Mouse (Mus musculus) right cerebral cortex, postnatal 10 days (tissue): ENCODE data around the gene Adgrg5.

ENCODE experiments used
- DNase-seq, 2 experiments: peaks; one replicate each; pipeline ENCODE4 v3.0.0; 2021; ENCODE audit warnings: low spot score in 2 of 2

The Adgrg5 gene

GRCm38 (mm10) chr8:94923405-94923804 lies at the start of gene Adgrg5:
Gene Adgrg5 (plus strand): TSS chr8:94923694.
- no peak for DNase-seq

GRCm38 (mm10) chr8:94874358-94874757 lies 49.1 kb upstream of the Adgrg5 start:
- peak; percentile 71 to 77 for DNase-seq

DNA sequence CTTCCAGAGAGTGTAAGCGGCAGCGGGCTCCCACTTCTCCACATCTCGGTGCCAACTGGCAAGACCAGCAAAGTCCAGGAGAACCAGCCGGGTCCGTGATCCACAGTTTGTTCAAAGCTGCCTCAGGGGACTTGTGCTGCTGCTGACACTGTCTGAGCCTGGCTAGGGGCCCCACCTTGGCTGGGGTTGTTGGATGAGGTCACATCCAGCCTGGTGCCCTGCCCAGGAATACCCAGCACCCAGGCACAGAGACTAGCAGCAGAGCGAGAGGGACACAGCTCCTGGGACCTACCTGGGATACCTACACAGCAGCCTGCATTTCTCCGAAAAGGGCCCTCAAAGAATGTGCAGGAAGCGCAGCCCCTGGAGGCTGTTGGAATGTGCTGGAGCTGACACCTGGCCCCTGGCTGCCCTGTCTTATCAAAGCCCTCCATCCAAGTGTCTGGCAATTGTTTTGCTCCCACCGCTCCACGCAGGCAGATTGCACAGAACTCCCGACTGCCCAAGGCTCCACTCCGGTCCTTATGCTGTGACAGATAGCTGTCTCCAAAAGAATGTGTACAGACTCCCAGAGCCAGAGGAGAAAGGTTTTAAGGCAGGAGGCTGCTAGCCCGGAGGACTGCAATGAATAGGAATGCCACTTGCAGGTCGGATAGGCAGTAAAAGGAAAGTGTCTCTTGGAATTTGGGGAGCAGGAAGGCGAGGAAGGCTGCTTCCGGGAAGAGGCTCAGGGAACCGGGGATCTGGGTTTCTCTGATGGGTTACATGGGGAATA lies 48.2 kb upstream of the Adgrg5 start:
- DNase-seq = peak in 1 of 2 experiments; percentile 39

- peak in 1 of 2 experiments; percentile 28 for DNase-seq
These were observed 47.7 kb upstream of the Adgrg5 start for GRCm38 (mm10) chr8:94875871-94876150.

- peak; percentile 76 to 83 for DNase-seq
These were observed 47.2 kb upstream of the Adgrg5 start, which contains the start of gene Dok4 for GRCm38 (mm10) chr8:94876197-94876730. Gene Dok4 (minus strand): TSS chr8:94876330.

DNA sequence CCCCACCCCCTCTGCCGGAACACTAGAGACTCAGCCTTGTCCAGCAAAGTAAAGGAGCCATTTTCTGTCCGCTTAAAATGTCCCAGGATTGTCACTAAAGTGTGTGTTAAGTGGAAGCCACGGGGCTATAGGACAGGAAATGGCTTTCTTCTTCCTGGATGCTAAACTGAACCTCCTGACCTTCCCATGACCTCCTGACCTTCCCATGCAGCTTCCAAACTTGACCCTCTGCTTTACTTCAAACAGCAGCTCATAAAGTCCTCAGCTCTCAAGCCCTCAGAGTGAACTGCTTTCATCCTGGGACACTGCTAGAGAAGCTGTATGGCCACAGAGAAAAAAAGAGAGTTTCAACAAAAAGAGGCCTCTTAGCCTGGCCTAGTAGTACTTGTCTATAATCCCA lies 46.7 kb upstream of the Adgrg5 start:
- no peak for DNase-seq

GRCm38 (mm10) chr8:94880742-94881141 lies 42.8 kb upstream of the Adgrg5 start:
- DNase-seq = no peak

DNA sequence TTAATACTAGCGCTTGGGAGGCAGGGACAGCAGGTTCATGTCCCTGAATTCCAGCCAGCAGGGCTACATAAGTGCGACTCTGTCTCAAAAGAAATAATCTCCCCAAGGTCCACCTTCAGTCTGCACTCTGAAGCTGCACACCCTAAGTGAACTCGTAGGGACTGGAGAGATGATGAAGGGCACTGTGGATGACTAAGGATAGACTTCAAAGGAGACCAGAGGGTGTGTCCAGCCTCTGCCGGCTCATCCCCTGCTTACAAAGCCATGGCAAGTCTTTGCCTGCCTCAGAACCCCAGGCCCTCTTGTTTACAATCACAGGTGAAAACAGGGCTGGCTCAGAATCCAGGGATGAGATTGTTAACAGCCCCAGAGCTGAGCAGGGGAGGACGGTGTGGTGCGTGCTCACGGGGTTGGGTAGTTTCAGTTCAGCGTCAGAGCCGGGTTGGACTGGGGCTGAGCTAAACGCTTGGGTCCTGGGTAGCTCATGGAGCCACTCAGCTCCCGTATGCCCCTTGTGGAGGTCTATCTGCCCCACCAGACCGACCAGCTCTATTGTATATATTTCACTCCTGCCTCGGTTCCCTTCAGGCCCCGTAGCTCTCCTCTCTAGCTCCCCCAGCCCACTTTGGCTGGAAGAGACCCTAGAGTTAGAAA lies 35.0 kb upstream of the Adgrg5 start:
- DNase-seq = no peak

DNA sequence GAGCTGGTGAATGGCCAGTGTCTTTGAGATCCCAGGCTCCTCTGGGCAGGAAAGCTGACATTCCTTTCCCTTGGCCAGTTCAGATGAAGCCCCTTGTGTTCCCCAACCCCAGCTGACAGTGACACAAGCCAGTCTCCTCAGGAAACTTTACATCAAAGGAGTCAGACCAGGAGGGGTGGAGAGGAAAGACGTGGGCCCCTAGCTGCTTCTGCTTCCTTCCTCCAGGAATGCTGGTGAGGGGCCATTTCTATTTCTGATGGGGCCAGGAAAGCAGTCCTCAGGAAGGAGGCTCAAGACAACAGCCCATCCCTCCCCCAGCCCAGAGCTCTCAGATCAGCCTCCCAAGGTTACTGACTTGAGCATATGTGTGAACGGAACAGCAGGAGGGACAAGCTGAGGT lies 30.6 kb upstream of the Adgrg5 start:
- no peak for DNase-seq

- DNase-seq = no peak
These were observed 24.2 kb upstream of the Adgrg5 start for GRCm38 (mm10) chr8:94899262-94899661.

DNA sequence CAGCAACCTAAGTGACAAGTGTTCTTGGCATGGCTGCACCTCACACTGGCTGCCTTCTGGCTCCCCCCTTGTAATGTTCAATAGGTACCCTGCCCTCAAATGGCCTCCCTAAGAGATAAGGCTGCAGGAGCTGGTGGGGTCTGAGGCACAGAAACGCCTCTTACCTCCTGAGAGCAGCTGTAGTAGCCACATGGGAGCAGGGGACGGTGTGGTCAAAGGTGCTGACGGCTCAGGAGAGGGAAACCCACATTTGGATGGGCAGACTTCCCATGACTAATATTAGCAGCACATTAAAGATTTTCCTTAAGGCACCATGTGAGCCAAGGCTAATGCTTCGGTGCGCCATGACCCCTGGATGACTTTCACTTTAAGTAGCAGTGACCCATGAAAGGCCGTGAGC lies 22.9 kb upstream of the Adgrg5 start:
- no peak for DNase-seq

- no peak for DNase-seq
These were observed 22.5 kb upstream of the Adgrg5 start for GRCm38 (mm10) chr8:94901031-94901430.

DNA sequence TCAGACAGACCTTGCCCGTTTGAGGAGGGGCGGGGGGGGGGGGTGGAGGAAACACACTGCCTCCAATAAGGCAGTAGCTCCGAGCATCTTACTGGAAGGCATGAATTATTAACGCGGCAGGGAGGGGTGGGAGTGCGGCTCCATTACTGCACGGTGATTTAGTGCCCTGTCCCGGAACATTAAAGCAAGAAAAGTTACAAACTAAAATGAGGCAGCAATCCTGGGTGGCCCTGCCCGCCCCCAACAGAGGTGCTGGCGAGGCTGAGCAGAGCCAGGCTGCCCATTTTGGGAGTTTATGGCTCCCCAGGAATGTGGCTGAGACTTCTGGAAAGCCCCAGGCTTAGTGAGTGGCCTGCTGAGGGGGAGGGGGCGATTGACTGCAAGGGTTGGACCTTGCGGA lies 19.8 kb upstream of the Adgrg5 start:
- DNase-seq = no peak

GRCm38 (mm10) chr8:94904450-94905175 lies 18.9 kb upstream of the Adgrg5 start:
- DNase-seq = peak; percentile 83 to 86

DNA sequence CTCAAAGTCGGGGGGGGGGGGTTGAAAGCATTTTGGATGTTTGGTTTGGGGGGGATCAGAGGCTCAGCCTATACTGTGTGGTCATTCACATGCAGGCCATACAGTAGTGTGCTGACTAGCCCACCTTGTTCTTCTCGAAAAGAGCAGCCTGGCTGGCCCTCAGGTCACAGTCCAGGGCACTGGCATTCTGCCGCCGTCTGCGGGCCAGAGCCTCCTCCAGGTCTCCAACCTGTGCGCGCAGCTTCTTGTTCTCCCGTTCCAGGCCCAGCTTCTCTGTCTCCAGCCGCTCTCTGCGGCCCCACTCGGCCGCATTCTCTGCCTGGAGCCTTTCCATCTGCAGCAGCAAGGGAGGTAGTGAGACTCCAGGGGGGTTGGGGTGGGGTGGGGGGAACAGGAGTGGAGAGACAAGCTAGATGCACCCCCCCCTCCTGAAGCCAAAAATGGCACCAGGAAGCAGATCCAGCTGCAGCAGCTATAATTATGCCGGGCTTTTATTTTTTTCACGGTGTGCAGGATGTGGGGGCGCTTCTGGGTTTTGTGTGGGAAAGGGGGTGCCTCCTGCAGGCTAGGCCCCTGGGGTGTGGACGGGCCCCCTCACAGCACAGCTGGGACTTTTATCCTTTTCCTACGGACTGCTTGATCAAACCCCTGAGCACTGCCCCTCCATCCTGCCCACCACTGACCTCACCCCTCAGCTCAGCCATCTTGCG lies 15.7 kb upstream of the Adgrg5 start:
- peak; percentile 44 to 47 for DNase-seq

DNA sequence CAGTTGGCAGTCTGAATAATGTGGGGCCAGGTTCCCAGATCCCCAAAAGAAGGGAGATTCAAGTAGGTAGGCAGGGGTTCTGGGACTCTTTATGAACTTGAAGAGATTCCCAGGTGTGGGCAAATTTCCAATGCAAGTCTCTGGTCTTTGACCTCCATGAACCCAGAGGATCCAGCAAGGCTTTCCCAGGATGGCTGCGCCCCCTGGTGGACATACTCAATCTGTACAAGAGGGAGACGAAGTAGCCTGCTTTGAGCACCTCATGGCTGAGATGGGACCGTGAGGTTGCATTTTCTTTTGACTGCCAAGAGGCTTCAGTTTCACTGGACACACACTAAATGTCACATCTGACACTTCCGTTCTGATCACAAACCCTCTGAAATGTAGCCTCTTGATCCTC lies 14.6 kb upstream of the Adgrg5 start:
- DNase-seq = peak; percentile 63 to 79

GRCm38 (mm10) chr8:94913061-94913660 lies 10.3 kb upstream of the Adgrg5 start:
- peak; percentile 61 to 72 for DNase-seq

DNA sequence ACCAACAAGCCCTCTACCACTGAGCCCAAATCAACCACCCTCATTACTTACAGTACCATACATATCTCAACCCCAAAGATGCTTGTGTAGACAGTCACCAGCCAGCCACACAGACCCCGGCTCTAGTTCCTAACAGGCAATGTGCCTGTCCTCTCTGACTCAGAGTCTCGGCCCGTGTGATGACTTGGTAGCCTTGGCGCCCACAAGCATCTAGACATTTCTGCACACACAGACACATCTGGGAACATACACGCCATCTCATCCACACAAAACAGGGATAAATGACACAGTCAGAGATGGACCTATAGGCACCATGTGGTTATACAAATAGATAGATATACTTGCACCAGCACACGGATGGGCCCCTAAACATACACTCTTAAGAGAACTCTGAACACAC lies 9.2 kb upstream of the Adgrg5 start:
- DNase-seq = no peak

DNA sequence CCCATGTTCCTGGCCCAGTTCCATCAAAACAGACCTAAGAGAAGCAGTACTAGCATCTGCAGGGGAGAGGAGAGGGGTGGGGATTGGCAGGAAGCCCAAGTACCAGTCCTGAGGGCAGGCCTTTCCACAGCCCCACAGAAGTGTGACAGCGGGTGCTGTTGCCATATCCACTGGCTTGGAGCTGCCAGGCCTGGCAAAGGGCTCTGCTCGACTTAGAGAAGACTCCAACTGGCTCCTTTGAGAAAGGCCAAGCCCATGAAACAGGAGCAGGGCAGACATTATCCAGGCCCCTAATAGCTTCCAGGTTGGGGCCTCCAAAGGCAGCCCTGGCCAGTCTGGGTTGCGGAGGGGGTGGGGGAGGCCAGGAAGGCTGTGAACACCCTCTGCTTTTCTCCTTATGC lies 8.8 kb upstream of the Adgrg5 start:
- peak; percentile 52 to 58 for DNase-seq

- no peak for DNase-seq
These were observed 7.1 kb upstream of the Adgrg5 start for GRCm38 (mm10) chr8:94916311-94916959.

DNA sequence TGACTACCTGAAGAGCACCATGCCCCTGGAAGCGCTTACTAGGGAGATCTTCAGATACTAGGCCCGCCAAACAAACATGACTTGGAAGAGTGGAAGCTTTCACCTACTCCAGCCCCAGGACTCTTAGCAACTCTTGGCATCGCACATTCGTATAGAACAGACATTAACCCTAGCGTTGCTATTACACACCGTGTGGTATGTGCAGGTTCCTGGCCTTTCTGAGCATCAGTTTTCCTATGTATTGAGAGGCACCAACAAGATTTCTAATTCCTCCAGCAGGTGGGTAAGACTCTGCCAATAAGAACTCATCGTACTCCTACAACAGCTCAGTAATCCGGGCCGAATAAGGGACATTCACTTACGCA lies 6.6 kb upstream of the Adgrg5 start:
- no peak for DNase-seq
